Mouse (Mus musculus): ENCODE measurements around the gene Wasf2.

GRCm38 (mm10) chr4:133241910-133242309 is 111.6 kb downstream of the Wasf2 start:
- TF ChIP-seq TAL1 (IDR thresholded peaks at IDR 0.05; ENCODE audit: low read length), result no peak
- TF ChIP-seq GATA1 (IDR thresholded peaks at IDR 0.05; ENCODE audit: low read length), result no peak

Measured in erythroblast, embryonic 14.5 days (primary cell).